Mouse (Mus musculus): ENCODE measurements at regions not wholly inside any gene's neighbourhood (a gene's known extent, or its start where the extent isn't known, plus 50 kb on each side); places are given as distances from the start of the nearest gene placed in this dataset.
A peak's percentile ranks its signal among the peaks of the same experiment; 100 is the strongest.

DNA sequence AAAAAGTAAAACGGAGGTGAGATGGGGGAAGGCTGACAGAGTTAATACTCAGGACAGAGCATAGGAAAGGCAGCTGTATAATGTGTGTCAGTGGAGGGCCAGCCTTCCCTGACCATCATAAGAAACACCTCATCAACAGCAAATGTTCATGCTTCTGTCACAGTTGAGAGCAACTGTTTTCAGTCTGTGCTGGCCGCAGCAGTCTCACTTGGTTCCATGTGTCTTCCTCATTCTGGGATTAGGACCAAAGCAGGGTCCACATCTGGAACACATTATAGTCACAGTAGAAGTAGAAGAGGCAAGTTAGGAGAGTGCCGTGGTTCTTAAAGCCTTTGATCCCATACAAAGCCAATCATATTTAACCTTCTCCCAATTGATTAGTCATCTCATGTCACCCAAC lies 235.6 kb upstream of the Trib2 start:
- peak; percentile 77; the same call in 1 of the 2 replicates for ATAC-seq (ENCODE audit: borderline replicate concordance, extremely low read depth, low FRiP score, low TSS enrichment)

DNA sequence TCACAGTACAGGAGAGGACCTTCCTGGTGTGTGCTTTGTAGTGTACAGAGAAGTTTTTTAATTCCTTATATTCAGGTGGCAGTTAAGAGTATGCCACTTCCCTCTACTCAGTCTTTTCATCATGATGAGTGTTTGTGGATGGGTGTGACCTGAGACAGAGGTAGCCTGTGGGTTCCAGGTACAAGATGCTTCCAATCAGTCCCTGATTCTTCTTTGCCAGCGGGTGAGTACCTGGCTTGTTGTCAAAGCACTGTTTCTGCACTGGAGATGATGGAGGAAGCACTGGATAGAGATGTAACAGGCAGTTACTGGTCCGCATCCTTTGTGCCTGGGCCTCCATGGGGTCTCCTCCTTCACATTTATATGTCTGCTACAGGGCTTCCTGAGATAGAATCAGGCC lies 234.7 kb upstream of the Trib2 start:
- H3K4me1 ChIP-seq = no peaks in the 10 kb centered on the region
- WGBS = 79% methylated on average over 2 of the region's 2 CpGs

More for the DNA sequence above, 235.6 kb upstream of the Trib2 start:
- Histone ChIP-seq H3K27ac (no peak overlapping the region), H3K4me1 (no peaks in the 10 kb centered on the region), H3K27me3 (no peaks in the 10 kb centered on the region), H3K9me3 (no peaks in the 10 kb centered on the region), H3K4me3 (no peak overlapping the region), H3K4me2 (no peak overlapping the region), H3K36me3 (no peaks in the 10 kb centered on the region), H3K9ac (no peak overlapping the region)
- 45% methylated on average over 3 of the region's 3 CpGs for WGBS

DNA sequence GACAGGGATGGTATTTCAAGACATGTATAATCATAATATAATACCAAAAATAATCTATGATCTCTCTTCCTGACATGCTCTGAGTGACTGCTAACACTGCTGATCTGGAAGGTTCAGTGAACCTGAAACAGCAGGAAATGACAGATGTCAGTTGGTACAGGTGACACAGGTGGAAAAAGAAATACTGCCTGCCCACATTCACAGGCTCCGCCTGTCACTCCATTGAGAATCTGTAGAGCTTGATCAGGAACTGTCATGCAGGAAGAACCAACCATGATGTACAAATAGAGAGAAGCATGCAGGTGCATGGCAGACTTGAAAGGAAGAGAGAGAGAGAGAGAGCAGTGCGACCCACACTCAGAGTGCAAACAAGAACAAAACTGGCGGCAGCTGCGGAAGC lies 232.8 kb upstream of the Trib2 start:
- WGBS = 75% methylated on average over 4 of the region's 4 CpGs
- ATAC-seq (ENCODE audit: borderline replicate concordance, extremely low read depth, low FRiP score, low TSS enrichment) = no peak
- H3K9me3 ChIP-seq = no peaks in the 10 kb centered on the region
- no peak overlapping the region for H3K4me3 ChIP-seq
- no peak overlapping the region for H3K27ac ChIP-seq
- H3K4me1 ChIP-seq = no peaks in the 10 kb centered on the region
- no peaks in the 10 kb centered on the region for H3K27me3 ChIP-seq
- H3K4me2 ChIP-seq = no peak overlapping the region
- no peak overlapping the region for H3K9ac ChIP-seq
- H3K36me3 ChIP-seq = no peaks in the 10 kb centered on the region

More for the DNA sequence above, 234.7 kb upstream of the Trib2 start:
- Histone ChIP-seq H3K4me2 (no peak overlapping the region), H3K36me3 (no peaks in the 10 kb centered on the region), H3K4me3 (no peak overlapping the region), H3K27ac (no peak overlapping the region), H3K9ac (no peak overlapping the region), H3K27me3 (no peaks in the 10 kb centered on the region), H3K9me3 (no peaks in the 10 kb centered on the region)
- ATAC-seq (ENCODE audit: borderline replicate concordance, extremely low read depth, low FRiP score, low TSS enrichment) = no peak

DNA sequence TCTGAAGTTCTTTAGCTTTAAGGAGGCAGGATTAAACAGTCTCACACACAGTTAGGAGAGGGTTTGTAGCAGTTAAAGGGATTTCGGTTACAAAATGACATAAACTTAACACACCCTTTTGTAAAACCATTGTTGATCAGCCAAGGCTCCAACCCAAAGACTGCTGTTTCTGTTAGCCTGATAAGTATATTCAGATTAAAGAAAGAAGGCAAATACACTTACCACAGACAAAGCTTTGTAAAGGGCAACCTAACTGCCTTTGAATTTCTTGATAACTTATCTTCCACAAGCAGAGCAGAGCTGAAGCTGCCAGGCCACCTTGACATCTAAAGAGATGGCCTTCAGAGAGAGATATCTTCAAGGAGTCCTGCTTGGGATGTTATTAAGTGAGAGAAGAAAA lies 229.9 kb upstream of the Trib2 start:
- Histone ChIP-seq H3K4me3 (no peak overlapping the region), H3K27ac (no peak overlapping the region), H3K4me1 (no peaks in the 10 kb centered on the region), H3K27me3 (no peaks in the 10 kb centered on the region), H3K9me3 (no peaks in the 10 kb centered on the region), H3K36me3 (no peaks in the 10 kb centered on the region), H3K4me2 (no peak overlapping the region), H3K9ac (no peak overlapping the region)
- ATAC-seq (ENCODE audit: borderline replicate concordance, extremely low read depth, low FRiP score, low TSS enrichment) = no peak
- 51% methylated on average over 1 of the region's 1 CpGs for WGBS

DNA sequence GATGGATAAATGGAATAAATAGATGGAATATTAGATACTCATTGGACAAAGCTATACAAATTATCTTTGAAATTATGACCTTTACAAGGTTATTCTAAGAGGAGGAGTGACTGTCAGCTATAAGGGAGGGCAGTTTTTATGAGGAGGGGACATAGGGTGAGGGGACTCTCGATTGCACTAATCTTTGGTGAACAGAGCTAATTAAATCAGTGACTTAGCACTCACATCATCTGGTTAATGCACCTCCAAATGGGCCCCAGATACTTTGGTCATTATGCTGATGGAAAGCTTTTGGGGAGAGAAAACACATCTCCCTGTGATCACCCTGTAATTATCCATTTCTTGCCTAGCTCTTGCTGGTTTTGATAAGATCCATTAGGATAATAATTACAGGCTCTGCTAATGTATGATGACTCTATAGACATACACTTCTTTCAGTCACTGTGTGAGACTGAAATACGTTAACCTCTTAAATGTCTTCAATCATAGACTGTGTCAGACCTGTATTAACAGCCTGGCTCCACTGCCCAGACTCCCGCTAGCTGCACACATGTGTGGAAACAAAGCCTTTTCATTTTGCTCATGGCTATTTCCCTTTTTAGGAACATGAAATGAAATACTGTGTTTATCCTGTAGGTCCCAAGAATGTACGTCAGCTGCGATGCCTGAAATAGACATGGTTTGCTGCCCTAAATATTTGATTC lies 229.2 kb upstream of the Trib2 start:
- H3K4me3 ChIP-seq = no peak overlapping the region
- no peaks in the 10 kb centered on the region for H3K9me3 ChIP-seq
- no peak for ATAC-seq (ENCODE audit: borderline replicate concordance, extremely low read depth, low FRiP score, low TSS enrichment)
- no peak overlapping the region for H3K4me2 ChIP-seq
- H3K27me3 ChIP-seq = no peaks in the 10 kb centered on the region
- H3K27ac ChIP-seq = no peak overlapping the region
- H3K36me3 ChIP-seq = no peaks in the 10 kb centered on the region
- 55% methylated on average over 5 of the region's 5 CpGs for WGBS
- no peak overlapping the region for H3K9ac ChIP-seq
- no peaks in the 10 kb centered on the region for H3K4me1 ChIP-seq

DNA sequence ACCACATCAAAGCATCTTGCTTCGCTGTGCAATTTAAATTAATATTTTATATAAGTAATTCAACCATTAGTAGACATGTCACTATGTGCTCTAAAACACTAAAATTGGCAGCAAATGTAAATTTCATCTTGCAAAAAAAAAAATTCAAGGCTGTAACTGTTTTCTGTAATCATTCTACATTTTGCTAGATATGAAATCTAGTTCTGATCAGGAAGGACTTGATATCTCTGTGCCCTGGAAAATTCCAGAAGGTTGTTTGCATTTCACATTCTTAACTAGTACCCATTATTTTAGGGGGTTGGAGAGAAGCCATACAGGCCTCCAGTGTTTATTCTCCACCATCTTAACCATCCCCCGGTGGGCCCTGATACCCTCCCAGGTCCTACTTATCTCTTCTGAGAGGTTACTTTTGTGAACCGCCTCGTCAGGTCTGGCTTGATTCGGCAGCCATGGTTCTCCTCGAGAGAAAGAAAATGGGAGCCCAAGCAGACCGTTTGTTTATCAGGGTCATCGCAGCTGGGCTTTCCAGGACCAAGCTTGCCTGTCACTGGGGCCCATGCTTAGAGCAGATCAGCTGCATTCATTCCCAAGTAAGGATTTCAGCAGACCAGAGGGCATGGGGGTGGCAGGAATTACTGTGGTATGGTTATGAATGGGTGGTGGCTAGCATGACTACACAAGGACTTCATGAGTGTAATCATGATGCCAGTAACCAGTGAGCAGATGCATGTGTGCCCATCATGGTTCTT lies 226.9 kb upstream of the Trib2 start:
- 64% methylated on average over 8 of the region's 8 CpGs for WGBS
- no peak overlapping the region for H3K9ac ChIP-seq
- ATAC-seq (ENCODE audit: borderline replicate concordance, extremely low read depth, low FRiP score, low TSS enrichment) = no peak
- no peaks in the 10 kb centered on the region for H3K36me3 ChIP-seq
- no peak overlapping the region for H3K4me3 ChIP-seq
- H3K27me3 ChIP-seq = no peaks in the 10 kb centered on the region
- no peaks in the 10 kb centered on the region for H3K4me1 ChIP-seq
- no peaks in the 10 kb centered on the region for H3K9me3 ChIP-seq
- H3K27ac ChIP-seq = no peak overlapping the region
- no peak overlapping the region for H3K4me2 ChIP-seq

DNA sequence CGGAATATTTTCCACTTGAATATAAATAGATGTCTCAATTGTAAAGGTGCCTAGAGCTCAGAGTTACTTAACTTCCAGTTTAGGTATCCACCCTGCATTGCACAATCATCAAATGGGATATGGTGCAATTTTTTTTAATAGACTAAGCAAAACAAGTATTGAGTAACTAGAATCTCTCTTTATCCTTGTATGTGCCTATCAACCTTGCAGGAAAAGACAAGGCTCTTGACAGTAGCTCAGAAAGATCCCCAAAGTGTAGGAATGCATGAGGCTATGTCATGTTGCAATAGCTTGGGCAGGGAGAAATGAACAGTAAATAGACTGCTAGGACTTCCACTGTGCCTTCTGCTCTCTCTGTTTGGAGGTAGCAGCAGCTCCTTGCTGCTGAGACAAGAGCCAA lies 225.6 kb upstream of the Trib2 start:
- no peak overlapping the region for H3K27ac ChIP-seq
- no peak overlapping the region for H3K4me2 ChIP-seq
- H3K36me3 ChIP-seq = no peaks in the 10 kb centered on the region
- H3K4me3 ChIP-seq = no peak overlapping the region
- no peaks in the 10 kb centered on the region for H3K4me1 ChIP-seq
- no peaks in the 10 kb centered on the region for H3K27me3 ChIP-seq
- H3K9me3 ChIP-seq = no peaks in the 10 kb centered on the region
- H3K9ac ChIP-seq = no peak overlapping the region
- WGBS = 72% methylated on average over 1 of the region's 1 CpGs
- ATAC-seq (ENCODE audit: borderline replicate concordance, extremely low read depth, low FRiP score, low TSS enrichment) = no peak

DNA sequence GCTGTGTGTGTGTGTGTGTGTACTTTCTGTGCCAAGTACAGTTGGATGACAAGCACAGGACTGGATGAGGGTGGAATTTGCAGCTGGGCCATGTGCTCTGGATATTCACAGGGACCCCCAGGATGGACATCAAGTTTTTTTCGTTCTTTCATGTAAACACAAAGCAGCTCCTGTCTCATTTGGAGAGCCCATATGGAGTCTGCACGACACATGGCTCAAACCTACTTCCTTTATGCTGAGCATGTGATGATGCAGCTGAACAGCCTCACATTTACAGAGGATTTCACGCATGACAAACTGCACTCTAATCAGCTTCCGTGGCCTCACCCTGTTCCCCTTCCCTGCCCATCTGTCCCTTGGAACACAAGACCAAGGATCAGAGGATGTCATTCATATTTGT lies 224.4 kb upstream of the Trib2 start:
- Histone ChIP-seq H3K4me2 (no peak overlapping the region), H3K27me3 (no peaks in the 10 kb centered on the region), H3K27ac (no peak overlapping the region), H3K9me3 (no peaks in the 10 kb centered on the region), H3K36me3 (no peaks in the 10 kb centered on the region), H3K4me3 (no peak overlapping the region), H3K4me1 (no peaks in the 10 kb centered on the region), H3K9ac (no peak overlapping the region)
- no peak for ATAC-seq (ENCODE audit: borderline replicate concordance, extremely low read depth, low FRiP score, low TSS enrichment)
- 55% methylated on average over 4 of the region's 4 CpGs for WGBS

DNA sequence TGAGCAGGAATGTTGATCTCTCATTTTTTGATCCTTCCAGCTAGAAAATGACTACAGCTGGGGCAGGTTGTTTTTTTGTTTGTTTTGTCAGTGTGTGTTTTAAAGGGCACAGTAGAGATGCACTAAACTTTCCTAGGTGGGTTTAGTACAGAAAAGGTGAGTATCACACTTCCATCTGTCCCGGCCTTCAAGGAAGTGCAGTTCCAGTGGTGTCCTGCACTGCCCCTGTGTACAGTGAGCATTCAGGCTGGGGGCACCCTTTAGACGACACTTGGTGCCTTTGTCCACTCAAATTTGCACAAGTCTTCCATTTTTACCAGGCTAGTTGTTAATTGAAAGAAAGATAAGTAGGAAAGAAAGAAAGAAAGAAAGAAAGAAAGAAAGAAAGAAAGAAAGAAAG lies 218.8 kb upstream of the Trib2 start:
- no peaks in the 10 kb centered on the region for H3K9me3 ChIP-seq
- no peak overlapping the region for H3K4me2 ChIP-seq
- no peaks in the 10 kb centered on the region for H3K36me3 ChIP-seq
- H3K27me3 ChIP-seq = no peaks in the 10 kb centered on the region
- no peaks in the 10 kb centered on the region for H3K4me1 ChIP-seq
- 36% methylated on average over 2 of the region's 2 CpGs for WGBS
- H3K4me3 ChIP-seq = no peak overlapping the region
- H3K27ac ChIP-seq = no peak overlapping the region
- no peak overlapping the region for H3K9ac ChIP-seq
- ATAC-seq (ENCODE audit: borderline replicate concordance, extremely low read depth, low FRiP score, low TSS enrichment) = no peak

DNA sequence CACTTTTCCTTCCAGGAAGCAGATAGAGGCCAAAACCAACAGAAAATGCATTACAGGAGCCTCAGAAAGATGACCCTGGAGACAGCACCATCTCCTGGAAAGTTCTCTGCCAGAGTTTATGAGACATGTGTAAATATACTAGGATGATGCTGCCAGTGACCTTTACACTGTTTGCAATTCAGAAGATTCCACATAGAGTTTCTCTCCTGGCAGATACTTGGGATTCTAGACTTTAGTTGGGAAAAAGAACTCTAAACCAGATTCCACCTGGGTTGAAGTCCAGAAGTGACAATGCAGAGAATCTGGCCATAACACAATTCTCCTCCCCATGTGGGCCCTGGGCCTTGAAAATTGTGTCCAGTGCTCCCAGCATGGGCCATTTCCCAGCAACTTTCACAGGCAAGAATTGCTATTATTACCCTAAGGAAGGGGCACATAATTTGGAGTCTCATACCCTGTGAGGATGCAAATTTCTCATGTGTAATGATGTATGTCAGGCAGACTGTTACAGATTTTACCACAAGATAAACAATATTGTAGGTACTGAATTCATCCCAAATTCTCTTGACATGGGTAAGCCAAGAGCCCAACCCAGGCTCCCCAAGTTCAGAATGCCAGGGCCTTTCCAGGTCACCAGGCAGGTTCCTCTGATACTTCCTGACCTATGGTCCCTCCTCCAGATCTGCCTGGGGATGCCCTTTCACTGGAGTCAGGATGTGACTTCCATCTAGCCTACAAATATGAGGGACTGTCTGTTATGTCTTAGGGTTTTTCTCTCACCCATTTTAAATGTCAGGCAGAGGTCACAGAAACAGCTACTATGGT lies 218.2 kb upstream of the Trib2 start:
- no peak overlapping the region for H3K9ac ChIP-seq
- no peaks in the 10 kb centered on the region for H3K27me3 ChIP-seq
- no peak overlapping the region for H3K27ac ChIP-seq
- H3K9me3 ChIP-seq = no peaks in the 10 kb centered on the region
- no peaks in the 10 kb centered on the region for H3K36me3 ChIP-seq
- no peaks in the 10 kb centered on the region for H3K4me1 ChIP-seq
- no peak overlapping the region for H3K4me3 ChIP-seq
- ATAC-seq (ENCODE audit: borderline replicate concordance, extremely low read depth, low FRiP score, low TSS enrichment) = no peak
- H3K4me2 ChIP-seq = no peak overlapping the region

DNA sequence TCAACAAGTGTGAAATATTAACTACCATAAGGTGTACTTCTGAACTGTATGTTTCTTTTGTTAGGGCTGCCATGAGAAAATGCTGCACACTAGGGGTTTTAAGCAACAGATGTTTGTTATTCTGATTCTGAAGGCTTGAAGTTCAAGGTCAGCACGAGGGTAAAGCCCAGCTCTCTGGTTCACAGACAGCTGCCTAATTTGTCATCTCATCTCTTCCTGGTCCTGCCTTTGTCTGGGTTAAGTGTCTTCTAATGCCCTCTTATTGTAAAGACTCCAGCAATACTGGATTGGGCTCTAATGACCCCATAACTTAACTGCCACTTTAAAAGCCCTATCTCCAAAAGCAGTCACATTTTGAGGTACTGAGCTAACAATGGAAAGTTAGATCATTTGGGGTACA lies 209.9 kb upstream of the Trib2 start:
- no peak for ATAC-seq (ENCODE audit: borderline replicate concordance, extremely low read depth, low FRiP score, low TSS enrichment)
- Histone ChIP-seq H3K4me3 (no peak overlapping the region), H3K9ac (no peak overlapping the region), H3K4me2 (no peak overlapping the region), H3K4me1 (no peaks in the 10 kb centered on the region), H3K9me3 (no peaks in the 10 kb centered on the region), H3K27ac (no peak overlapping the region), H3K27me3 (no peaks in the 10 kb centered on the region), H3K36me3 (no peaks in the 10 kb centered on the region)
- 12% methylated on average over 1 of the region's 1 CpGs for WGBS

DNA sequence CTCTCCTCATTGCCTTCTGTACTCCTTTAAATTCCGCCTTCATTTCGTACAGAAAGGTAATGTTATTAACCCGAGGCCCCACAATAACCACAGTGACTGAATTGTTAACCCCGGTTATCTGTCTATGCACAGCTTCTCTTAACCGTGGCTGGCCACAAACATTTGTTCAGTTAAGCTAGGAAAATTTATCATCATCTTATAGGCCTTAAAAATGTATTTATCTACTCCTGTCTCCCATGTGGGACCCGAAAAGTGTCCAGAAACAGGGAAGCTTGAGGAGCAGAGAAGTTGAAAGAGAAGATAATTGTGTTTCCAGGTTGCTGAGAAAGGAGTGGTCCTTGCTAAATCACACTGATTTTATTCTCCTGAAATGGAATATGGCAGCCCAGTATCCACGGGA lies 206.6 kb upstream of the Trib2 start:
- Histone ChIP-seq H3K36me3 (no peaks in the 10 kb centered on the region), H3K9me3 (no peaks in the 10 kb centered on the region), H3K4me2 (no peak overlapping the region), H3K4me3 (no peak overlapping the region), H3K4me1 (no peaks in the 10 kb centered on the region), H3K27me3 (no peaks in the 10 kb centered on the region), H3K9ac (no peak overlapping the region), H3K27ac (no peak overlapping the region)
- no peak for ATAC-seq (ENCODE audit: borderline replicate concordance, extremely low read depth, low FRiP score, low TSS enrichment)
- 82% methylated on average over 7 of the region's 7 CpGs for WGBS
